Mouse (Mus musculus): ENCODE results near the gene Hdac9.

DNA sequence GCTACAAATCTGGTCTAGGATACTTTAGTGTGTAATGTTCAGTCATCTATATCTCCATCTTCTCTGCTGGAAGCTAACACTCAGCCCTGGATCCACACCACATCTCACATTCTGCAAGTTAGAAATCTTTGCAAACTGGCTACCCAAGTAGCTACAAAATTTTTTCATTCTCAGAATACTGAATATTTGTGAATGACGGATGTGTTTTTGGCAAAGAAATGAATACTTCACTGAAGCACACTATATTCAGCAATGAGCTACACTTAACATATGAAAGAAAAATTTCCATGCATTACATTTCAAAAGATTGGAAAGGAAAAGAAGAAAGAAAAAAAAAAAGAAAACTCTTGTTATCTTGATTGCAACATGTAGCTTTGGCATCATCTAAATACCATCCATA lies 410.6 kb downstream of the Hdac9 start:
- TF ChIP-seq GATA1 (IDR thresholded peaks at IDR 0.05; ENCODE audit: low read length), result no peak
- no peak for TF ChIP-seq TAL1 (IDR thresholded peaks at IDR 0.05; ENCODE audit: low read length)
